Mouse (Mus musculus): ENCODE data around the gene Prr22. TPM values are rescaled to one million over a fixed set of nuclear protein-coding genes. Genes with fewer than 3 reads are reported as not detected.

The Prr22 gene
- 1 to 10 TPM in 1 of 2 experiments, under 1 TPM in 1; 0.88 to 1.1 TPM for total RNA-seq (2021)
- long read RNA-seq, experiment 1, result 0 reads
- long read RNA-seq, experiment 2, partial matches to known transcripts, result 0 of 1 reads
- long read RNA-seq, experiment 2, other reads (novel, unspliced or antisense), result 0 of 1 reads

- no peak for DNase-seq (ENCODE audit: low spot score in 2 of 2)
Measured at GRCm38 (mm10) chr17:56769950-56770349, at the start of gene Prr22. TSS of gene Prr22 (plus strand) at chr17:56770250.

GRCm38 (mm10) chr17:56722441-56722840 lies 47.6 kb upstream of the Prr22 start:
- no peak for DNase-seq (ENCODE audit: low spot score in 2 of 2)

DNA sequence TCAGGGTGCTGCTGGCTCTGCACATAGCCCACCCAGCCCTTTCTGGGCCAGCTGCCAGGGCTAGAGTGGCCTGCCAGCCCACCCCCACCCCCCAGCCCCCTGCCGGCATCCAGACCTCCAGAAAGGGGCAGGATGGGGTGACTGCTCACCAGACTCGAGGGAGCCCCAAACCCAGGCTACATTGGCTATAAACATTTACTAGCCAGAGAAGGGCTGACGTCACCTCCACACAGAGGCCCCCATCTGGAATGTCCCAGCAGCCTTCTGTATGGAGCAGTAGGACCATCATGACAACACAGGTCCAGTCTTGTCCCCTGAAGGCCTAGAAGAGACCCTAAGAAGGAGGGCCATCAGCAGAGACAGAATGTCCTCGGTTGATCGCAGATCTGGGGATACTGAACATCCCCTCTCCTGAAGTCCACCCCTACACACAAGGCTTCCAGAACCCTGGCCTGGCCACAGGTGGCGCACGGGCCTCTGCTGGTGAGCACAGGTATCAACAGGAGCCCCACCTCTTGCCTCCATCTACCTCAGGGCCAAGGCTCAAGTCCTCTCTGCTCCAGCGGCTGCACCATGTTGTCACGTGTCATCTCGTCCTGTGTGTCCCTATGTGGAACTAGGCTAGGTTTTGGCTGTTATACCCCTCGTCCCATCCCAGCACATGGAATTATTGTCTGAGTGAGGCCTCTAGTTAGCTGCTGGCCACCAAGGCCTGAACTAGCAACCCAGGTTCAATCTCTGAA lies 46.5 kb upstream of the Prr22 start:
- no peak for DNase-seq (ENCODE audit: low spot score in 2 of 2)

DNA sequence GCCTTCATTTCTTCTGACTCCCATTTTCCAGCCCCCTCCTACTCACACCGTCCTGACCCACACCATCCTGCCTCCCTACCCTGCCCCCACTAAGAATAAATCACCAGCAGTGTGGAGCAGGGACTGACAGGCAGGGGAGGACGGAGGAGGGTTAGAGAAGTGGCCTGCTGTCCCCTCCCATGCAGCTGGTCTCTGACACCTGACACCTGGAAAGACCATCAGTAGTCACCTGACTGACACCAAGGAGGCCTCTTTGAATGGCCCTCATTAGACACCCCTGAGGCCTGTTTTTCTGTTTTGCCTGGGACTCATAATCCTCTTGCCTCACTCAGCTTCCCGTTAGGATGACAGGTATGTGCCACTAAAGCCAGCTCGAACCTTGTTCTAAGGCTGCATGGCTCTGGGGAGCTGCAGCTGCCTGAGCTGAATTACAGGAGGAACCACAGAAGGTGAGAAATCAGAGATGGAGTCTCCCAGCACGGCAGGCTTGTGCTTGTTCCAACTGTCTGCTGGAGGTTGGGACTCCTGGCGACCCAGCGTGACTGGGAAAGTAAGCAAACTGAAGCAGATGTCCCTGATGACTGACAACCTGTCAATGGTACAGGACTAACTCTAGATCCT lies 42.9 kb upstream of the Prr22 start:
- DNase-seq (ENCODE audit: low spot score in 2 of 2), result no peak

GRCm38 (mm10) chr17:56727659-56728058 lies 42.4 kb upstream of the Prr22 start:
- no peak for DNase-seq (ENCODE audit: low spot score in 2 of 2)

GRCm38 (mm10) chr17:56728117-56728516 lies 41.9 kb upstream of the Prr22 start:
- DNase-seq (ENCODE audit: low spot score in 2 of 2), result no peak

- no peak for DNase-seq (ENCODE audit: low spot score in 2 of 2)
Measured at GRCm38 (mm10) chr17:56729151-56729550, 40.9 kb upstream of the Prr22 start.

- no peak for DNase-seq (ENCODE audit: low spot score in 2 of 2)
Measured at GRCm38 (mm10) chr17:56729656-56730055, 40.4 kb upstream of the Prr22 start.

GRCm38 (mm10) chr17:56736534-56736933 lies 33.5 kb upstream of the Prr22 start:
- DNase-seq (ENCODE audit: low spot score in 2 of 2), result no peak

DNA sequence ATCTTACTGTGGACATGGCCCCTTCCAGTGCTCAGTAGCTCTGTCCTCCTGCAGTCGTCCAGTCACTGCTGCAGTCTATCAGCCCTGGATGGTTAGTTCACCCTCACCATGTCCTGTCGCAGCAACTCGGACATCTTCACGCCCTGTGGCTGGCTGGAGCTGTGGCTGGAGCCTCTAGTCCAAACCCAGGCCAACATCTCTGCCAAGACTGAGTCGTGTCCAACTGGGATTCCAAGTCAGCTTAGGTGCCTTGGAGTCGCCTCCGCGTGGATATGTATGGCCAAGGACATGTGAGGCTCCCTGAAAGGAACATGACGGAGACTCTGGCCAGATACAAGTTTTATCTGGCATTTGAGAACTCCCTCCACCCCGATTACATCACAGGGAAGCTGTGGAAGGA lies 31.8 kb upstream of the Prr22 start:
- no peak for DNase-seq (ENCODE audit: low spot score in 2 of 2)

DNA sequence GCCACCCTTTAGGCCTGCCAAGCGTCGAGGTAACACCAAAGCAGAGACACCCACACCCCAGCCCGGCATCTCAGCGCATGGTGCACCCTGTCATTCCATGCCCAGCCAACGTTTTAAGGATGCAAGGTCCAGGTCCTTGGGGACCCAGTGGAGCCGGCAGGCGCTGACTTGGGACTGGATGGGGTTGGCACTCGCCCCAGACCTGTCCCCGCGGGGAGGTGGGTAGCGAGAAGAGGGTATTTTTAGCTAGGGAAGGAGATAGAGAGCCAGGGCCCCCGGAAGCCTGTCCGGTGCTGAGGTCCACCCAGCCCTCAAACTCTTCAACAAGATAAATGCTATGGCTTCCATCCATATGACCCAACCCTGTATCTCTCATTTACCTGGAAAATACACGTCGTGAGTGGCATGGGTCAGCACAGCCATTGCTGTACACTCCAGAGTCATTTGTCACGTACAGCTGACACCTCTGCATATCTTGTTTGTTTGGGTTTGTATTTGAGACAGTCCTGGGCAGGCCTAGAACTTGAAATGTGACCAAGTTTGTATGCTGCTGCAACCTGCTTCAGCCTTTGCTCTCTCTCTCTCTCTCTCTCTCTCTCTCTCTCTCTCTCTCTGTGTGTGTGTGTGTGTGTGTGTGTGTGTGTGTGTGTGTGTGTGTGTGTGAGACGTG lies 29.8 kb upstream of the Prr22 start:
- DNase-seq (ENCODE audit: low spot score in 2 of 2), result no peak

- DNase-seq (ENCODE audit: low spot score in 2 of 2), result no peak
Measured at GRCm38 (mm10) chr17:56740788-56741160, 29.3 kb upstream of the Prr22 start.

DNA sequence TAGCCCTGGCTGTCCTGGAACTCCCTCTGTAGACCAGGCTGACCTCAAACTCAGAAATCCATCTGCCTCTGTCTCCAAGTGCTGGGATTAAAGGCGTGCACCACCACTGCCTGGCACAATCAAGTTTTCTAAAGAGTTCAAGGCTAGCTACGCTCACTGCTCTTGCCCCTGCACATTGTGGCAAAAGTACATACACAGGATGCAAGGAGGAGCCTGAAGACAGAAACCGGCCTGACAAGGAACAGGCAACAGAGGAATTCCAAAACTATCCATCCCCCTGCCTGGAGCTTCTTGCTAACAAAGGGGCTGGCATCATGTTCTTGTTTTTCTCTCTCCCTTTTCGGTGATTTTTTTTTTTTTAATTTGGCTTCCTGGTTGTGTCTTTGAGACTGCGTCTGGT lies 25.9 kb upstream of the Prr22 start:
- DNase-seq (ENCODE audit: low spot score in 2 of 2), result no peak

- no peak for DNase-seq (ENCODE audit: low spot score in 2 of 2)
Measured at GRCm38 (mm10) chr17:56751404-56752072, 18.5 kb upstream of the Prr22 start.

GRCm38 (mm10) chr17:56753452-56753851 lies 16.6 kb upstream of the Prr22 start:
- DNase-seq (ENCODE audit: low spot score in 2 of 2), result no peak

GRCm38 (mm10) chr17:56754271-56755185 lies 15.5 kb upstream of the Prr22 start:
- DNase-seq (ENCODE audit: low spot score in 2 of 2), result no peak

- no peak for DNase-seq (ENCODE audit: low spot score in 2 of 2)
Measured at GRCm38 (mm10) chr17:56756703-56757399, 13.2 kb upstream of the Prr22 start.

- DNase-seq (ENCODE audit: low spot score in 2 of 2), result peak; percentile 66 to 68
Measured at GRCm38 (mm10) chr17:56757416-56758123, 12.5 kb upstream of the Prr22 start, which contains the start of gene Nrtn. TSS of gene Nrtn (minus strand) at chr17:56757530.

DNA sequence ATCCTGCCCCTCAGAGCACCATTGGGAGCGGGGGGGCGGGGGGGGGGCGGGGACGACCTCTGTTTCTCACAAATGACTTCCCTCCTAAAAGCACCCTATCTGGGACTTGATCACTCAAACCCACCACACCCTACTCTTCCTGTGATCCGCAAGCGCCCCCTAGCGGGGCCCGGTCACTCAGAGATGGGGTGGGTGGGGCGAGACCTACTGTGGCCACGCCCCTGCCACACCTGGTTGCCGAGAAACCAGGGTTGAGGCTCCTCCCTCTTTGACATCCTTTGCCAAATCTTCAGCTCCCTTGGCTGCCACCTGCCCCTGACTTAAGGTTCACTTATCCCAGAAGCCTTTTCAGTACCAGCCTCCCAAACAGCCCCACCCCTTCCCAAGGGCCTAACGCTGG lies 11.9 kb upstream of the Prr22 start:
- DNase-seq (ENCODE audit: low spot score in 2 of 2), result peak; percentile 56 to 60
